Mouse (Mus musculus) 3134 (cell line): Measurements from ENCODE around the gene Olfr552.
A peak's percentile ranks its signal among the peaks of the same experiment; 100 is the strongest.
"Not testable (repeated sequence)": the region's sequence is repeated elsewhere in the genome, so short reads cannot be mapped to it uniquely, and the experiment has no call there.

Source experiments
- DNase-seq: peaks from one replicate; pipeline ENCODE4 v3.0.0-alpha.2; 2011; ENCODE audit warnings: low spot score; ENCODE audit not compliant: insufficient read length; ENCODE audit errors: extremely low read depth

Olfr552 gene

GRCm38 (mm10) chr7:102597378-102598031 lies at the start of gene Olfr552:
TSS of gene Olfr552 (plus strand) at chr7:102597770.
- peak; percentile 16 for DNase-seq

- no peak for DNase-seq
Observed at GRCm38 (mm10) chr7:102549570-102549969, 48.0 kb upstream of the Olfr552 start, which contains the start of gene Olfr549. TSS of gene Olfr549 (plus strand) at chr7:102549870.

- DNase-seq, result no peak
Observed at GRCm38 (mm10) chr7:102553279-102553678, 44.3 kb upstream of the Olfr552 start.

- peak; percentile 85 for DNase-seq
Observed at GRCm38 (mm10) chr7:102564999-102565997, 32.3 kb upstream of the Olfr552 start, which contains the start of gene Trim21. TSS of gene Trim21 (minus strand) at chr7:102565486.

GRCm38 (mm10) chr7:102566219-102566618 lies 31.4 kb upstream of the Olfr552 start:
- DNase-seq, result no peak

- DNase-seq, result no peak
Observed at GRCm38 (mm10) chr7:102571142-102571541, 26.4 kb upstream of the Olfr552 start, which contains the start of gene Olfr550. TSS of gene Olfr550 (plus strand) at chr7:102571442.

- DNase-seq, result no peak
Observed at GRCm38 (mm10) chr7:102573174-102573830, 24.3 kb upstream of the Olfr552 start.

- DNase-seq, result no peak
Observed at GRCm38 (mm10) chr7:102575998-102576397, 21.6 kb upstream of the Olfr552 start.

GRCm38 (mm10) chr7:102591786-102592185 lies 5.8 kb upstream of the Olfr552 start, which contains the start of gene Olfr551:
TSS of gene Olfr551 (minus strand) at chr7:102591886.
- DNase-seq, result no peak

- DNase-seq, result no peak
Observed at GRCm38 (mm10) chr7:102618118-102618517, 20.5 kb downstream of the Olfr552 start, which contains the start of gene Olfr553. TSS of gene Olfr553 (minus strand) at chr7:102618218.

- no peak for DNase-seq
Observed at GRCm38 (mm10) chr7:102619608-102620007, 22.0 kb downstream of the Olfr552 start.

- DNase-seq, result not testable (repeated sequence)
Observed at GRCm38 (mm10) chr7:102620368-102620767, 22.8 kb downstream of the Olfr552 start.

- no peak for DNase-seq
Observed at GRCm38 (mm10) chr7:102636665-102637064, 39.1 kb downstream of the Olfr552 start.

- no peak for DNase-seq
Observed at GRCm38 (mm10) chr7:102638132-102638531, 40.6 kb downstream of the Olfr552 start, which contains the start of gene Olfr554. TSS of gene Olfr554 (plus strand) at chr7:102638432.

GRCm38 (mm10) chr7:102644945-102645344 lies 47.4 kb downstream of the Olfr552 start:
- DNase-seq, result not testable (repeated sequence)
